Mouse (Mus musculus) ovary, postnatal 36 days (tissue): Measurements from ENCODE around the gene Tbx22.
A peak's percentile ranks its signal among the peaks of the same experiment; 100 is the strongest.

Source experiments
- DNase-seq: peaks from one replicate; pipeline ENCODE4 v3.0.0; 2022; ENCODE audit warnings: low spot score, mixed read lengths

Gene Tbx22

GRCm38 (mm10) chrX:107667664-107668063 lies at the start of gene Tbx22:
Tbx22 (plus strand) TSS chrX:107667964.
- no peak for DNase-seq

GRCm38 (mm10) chrX:107668677-107669076 lies 913 bp downstream of the Tbx22 start:
- DNase-seq: no peak

GRCm38 (mm10) chrX:107679203-107679602 lies 11.4 kb downstream of the Tbx22 start:
- DNase-seq: peak; percentile 5

DNA sequence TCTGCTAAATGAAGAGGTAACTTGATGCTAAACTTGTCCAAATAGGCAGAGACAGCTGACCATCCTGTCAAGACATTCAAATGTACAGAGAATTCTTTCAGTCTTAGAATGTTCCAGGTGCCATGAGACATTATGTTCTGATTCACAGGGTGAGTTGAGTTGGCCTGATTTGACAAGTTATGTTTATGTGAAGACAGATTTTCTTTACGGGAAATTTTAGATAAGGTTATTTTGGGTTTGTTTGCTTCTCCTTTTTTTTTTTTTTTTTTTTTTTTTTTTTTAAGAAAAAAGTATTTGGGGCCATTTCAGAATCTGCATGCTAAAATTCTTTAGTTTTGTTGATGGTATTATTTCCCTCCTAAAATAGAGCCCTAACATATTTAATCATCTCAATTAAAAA lies 40.8 kb downstream of the Tbx22 start:
- DNase-seq: no peak

DNA sequence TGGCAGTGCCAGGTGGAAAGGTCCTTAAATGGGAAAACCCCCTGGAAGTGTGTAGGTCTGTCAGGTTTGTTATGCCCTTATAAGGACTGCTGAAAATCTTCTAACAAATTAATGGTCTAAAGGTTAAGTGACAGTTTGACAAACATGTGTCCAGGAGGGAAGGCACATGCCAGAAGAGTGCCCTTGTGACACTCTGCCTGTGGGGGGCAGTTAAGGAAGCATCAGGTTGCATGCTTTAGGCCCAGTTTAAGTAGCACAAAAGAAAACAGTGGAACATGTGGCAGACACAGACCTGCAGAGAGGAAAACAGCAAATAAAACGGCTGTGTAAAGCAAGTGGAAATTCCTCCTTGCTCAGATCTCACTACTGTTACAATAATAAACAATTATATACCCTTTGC lies 55.8 kb downstream of the Tbx22 start:
- no peak for DNase-seq
